In genomic region chr7:96864894-96865722, GRCm38 (mm10) we compare ENCODE assay signal across 11 mouse cellular contexts.
DNase-seq lines count a peak whose midpoint lies in the region; ATAC-seq and TF ChIP-seq lines count a peak whose summit lies in the region.
"Had no signal": no experiment of that assay in that cellular context is flagged by ENCODE, and none has a peak within 500 bp of the region (broad histone marks: within the 10 kb centered on the region; RNA-seq: fewer than 3 reads in every experiment).

No protein-coding gene starts in this region.

- 0 out of 2 replicates have a peak, but pooled peaks have one; percentile 12 for TF ChIP-seq EP300 in lung, postnatal 0 days (IDR thresholded peaks at IDR 0.05)

- 47% methylated on average over 7 of the region's 7 CpGs for WGBS in lung, postnatal 0 days
- WGBS in forebrain, embryonic 16.5 days: 7% methylated on average over 7 of the region's 7 CpGs
- WGBS in midbrain, embryonic 13.5 days: 27% methylated on average over 7 of the region's 7 CpGs

- peak; percentile 26; the same call in 1 of the 2 replicates for ATAC-seq in lung, postnatal 0 days
- ATAC-seq in forebrain, embryonic 16.5 days: peak; percentile 80
- peak; percentile 78 for ATAC-seq in midbrain, embryonic 13.5 days
- ATAC-seq: inflammation-experienced regulatory T-cells, adult 6 months had no signal

- DNase-seq in lung, postnatal 0 days (ENCODE audit: low spot score): peak; percentile 11
- no peak for DNase-seq in lung, postnatal 4 days
- DNase-seq in thymus, postnatal 14 days: no peak
- DNase-seq in spleen, postnatal 10 days (ENCODE audit: low spot score in 2 of 2): no peak
- DNase-seq in urinary bladder, postnatal 10 days (ENCODE audit: low spot score): no peak
- DNase-seq in left cerebral cortex, adult 9 months (ENCODE audit: low spot score in 2 of 2): no peak
- DNase-seq: lung, postnatal 36 days had no signal

- H3K27ac ChIP-seq in lung, postnatal 0 days (ENCODE audit: low read length): no peak overlapping the region
- peak overlapping the region; percentile 74 for H3K27ac ChIP-seq in forebrain, embryonic 16.5 days (ENCODE audit: low read length)
- peak overlapping the region; percentile 52; the same call in 1 of the 2 replicates for H3K27ac ChIP-seq in midbrain, embryonic 13.5 days
- H3K27ac ChIP-seq: embryonic facial prominence, embryonic 12.5 days had no signal

- no peak overlapping the region for H3K4me2 ChIP-seq in lung, postnatal 0 days (replicated peaks; ENCODE audit: low read depth, low read length)
- no peak overlapping the region for H3K4me2 ChIP-seq in forebrain, embryonic 16.5 days (ENCODE audit: low read length)
- no peak overlapping the region for H3K4me2 ChIP-seq in midbrain, embryonic 13.5 days (replicated peaks)
- H3K4me2 ChIP-seq: embryonic facial prominence, embryonic 12.5 days had no signal

- no peaks in the 10 kb centered on the region for H3K9me3 ChIP-seq in lung, postnatal 0 days (ENCODE audit: low read length)
- no peaks in the 10 kb centered on the region for H3K9me3 ChIP-seq in forebrain, embryonic 16.5 days (ENCODE audit: control insufficient read depth, low read length)
- H3K9me3 ChIP-seq in midbrain, embryonic 13.5 days: no peaks in the 10 kb centered on the region
- H3K9me3 ChIP-seq: embryonic facial prominence, embryonic 12.5 days had no signal

- TF ChIP-seq CTCF in lung, postnatal 0 days (IDR thresholded peaks at IDR 0.05): no peak

- H3K4me1 ChIP-seq in lung, postnatal 0 days (ENCODE audit: insufficient read depth, low read depth, low read length): no peaks in the 10 kb centered on the region; the same call in 1 of the 2 replicates
- peaks cover 30% of the 10 kb centered on the region for H3K4me1 ChIP-seq in forebrain, embryonic 16.5 days (replicated peaks; ENCODE audit: control insufficient read depth, insufficient read depth, low read length)
- H3K4me1 ChIP-seq in midbrain, embryonic 13.5 days (replicated peaks): peaks cover 24% of the 10 kb centered on the region

- H3K4me3 ChIP-seq in lung, postnatal 0 days (ENCODE audit: low read depth, low read length): no peak overlapping the region
- H3K4me3 ChIP-seq in forebrain, embryonic 16.5 days (replicated peaks; ENCODE audit: low read length): no peak overlapping the region
- no peak overlapping the region for H3K4me3 ChIP-seq in midbrain, embryonic 13.5 days (replicated peaks)
- H3K4me3 ChIP-seq: embryonic facial prominence, embryonic 12.5 days had no signal

- no peaks in the 10 kb centered on the region for H3K27me3 ChIP-seq in lung, postnatal 0 days (replicated peaks; ENCODE audit: insufficient read depth, low read length)
- no peaks in the 10 kb centered on the region for H3K27me3 ChIP-seq in forebrain, embryonic 16.5 days (replicated peaks; ENCODE audit: control insufficient read depth, insufficient read depth, low read length)
- H3K27me3 ChIP-seq in midbrain, embryonic 13.5 days: no peaks in the 10 kb centered on the region
- H3K27me3 ChIP-seq: embryonic facial prominence, embryonic 12.5 days had no signal

- H3K36me3 ChIP-seq in lung, postnatal 0 days (ENCODE audit: insufficient read depth, low read length): no peaks in the 10 kb centered on the region
- no peaks in the 10 kb centered on the region; the same call in 1 of the 2 replicates for H3K36me3 ChIP-seq in forebrain, embryonic 16.5 days (ENCODE audit: control insufficient read depth, insufficient read depth)
- peaks cover 31% of the 10 kb centered on the region for H3K36me3 ChIP-seq in midbrain, embryonic 13.5 days

- no peak overlapping the region for H3K9ac ChIP-seq in lung, postnatal 0 days (replicated peaks; ENCODE audit: low read depth)
- H3K9ac ChIP-seq in forebrain, embryonic 16.5 days (replicated peaks; ENCODE audit: low read depth, low read length): no peak overlapping the region
- no peak overlapping the region for H3K9ac ChIP-seq in midbrain, embryonic 13.5 days (replicated peaks)
- H3K9ac ChIP-seq: embryonic facial prominence, embryonic 12.5 days had no signal

Comparison
In these comparisons a context has a peak if more than half of its experiments do, and no peak if none do; other contexts are left out.
1. ATAC-seq: peak in every context shown above with its lines; median percentile 80 in forebrain, embryonic 16.5 days; 78 in midbrain, embryonic 13.5 days; 26 in lung, postnatal 0 days.